Mouse (Mus musculus): ENCODE data around the gene Pwwp2b. TPM values are rescaled to one million over a fixed set of nuclear protein-coding genes. Genes with fewer than 3 reads are reported as not detected.

Gene Pwwp2b
- polyA plus RNA-seq, 1 experiment: not detected

DNA sequence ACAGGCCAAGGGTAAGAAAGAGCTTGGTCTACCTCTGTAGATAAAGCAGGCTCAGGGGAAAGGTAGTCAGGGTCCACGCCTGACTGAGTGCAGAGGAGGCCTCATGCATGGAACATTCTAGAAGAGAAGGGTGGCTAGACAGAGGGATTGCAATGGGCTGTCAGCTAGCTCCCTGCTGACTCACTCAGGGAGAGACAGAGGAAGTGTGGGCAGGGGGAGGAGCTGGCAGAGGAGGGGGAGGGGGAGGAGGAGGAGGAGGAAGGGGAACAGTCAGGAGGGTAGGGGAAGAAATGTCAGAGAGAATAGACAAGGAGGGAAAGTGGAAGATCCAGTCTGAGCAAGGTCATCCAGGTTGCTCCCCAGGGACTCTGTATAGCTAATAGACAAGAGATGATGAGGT lies 47.4 kb downstream of the Pwwp2b start:
- no peak for TF ChIP-seq GATA1 (IDR thresholded peaks at IDR 0.05; ENCODE audit: low read length)

DNA sequence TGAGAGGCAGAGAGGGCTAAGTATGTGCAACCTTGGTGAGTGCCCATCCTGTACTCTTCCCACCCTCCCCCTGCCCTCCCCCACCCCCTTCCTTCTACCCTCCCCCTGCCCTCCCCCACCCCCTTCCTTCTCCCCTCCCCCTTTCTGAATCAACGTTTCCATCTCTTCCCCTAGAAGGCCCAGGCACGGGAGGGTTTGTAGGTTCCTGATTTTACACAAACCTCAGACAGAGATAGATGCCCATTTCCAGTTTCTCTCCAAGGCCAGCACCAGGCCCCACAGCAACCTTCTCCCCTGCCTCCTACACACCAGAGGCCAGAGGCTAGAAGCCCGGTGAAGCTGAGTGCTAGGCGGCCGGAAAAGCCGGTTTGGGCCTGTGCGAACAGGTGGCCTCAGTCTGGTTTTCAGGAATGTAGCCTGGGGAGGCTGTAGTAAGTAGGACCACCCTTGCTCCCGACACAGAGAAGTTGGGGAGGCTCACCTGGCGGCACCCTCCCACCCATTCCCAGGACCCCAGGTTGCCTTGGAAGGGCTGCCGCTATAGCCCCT lies 48.3 kb downstream of the Pwwp2b start:
- no peak for TF ChIP-seq GATA1 (IDR thresholded peaks at IDR 0.05; ENCODE audit: low read length)

DNA sequence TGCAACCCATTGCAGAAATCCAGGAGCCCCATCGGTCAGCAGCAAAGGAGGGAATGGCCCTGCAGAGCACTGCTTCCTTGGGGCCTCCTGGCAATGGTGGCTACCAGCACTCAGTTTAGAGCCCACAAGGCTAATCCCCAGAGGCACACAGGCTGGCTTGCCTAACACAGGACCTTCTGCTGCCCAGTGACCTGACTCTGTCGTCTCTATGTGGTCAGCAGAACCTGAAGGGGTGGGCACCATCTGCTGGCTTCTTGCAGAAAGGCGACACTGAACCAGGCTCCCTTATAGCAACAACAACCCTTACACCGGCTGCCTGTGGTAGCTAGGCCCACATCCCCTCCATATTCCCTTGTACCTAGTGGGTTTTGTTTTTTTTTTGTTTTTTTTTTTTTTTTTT lies 50.2 kb downstream of the Pwwp2b start:
- TF ChIP-seq GATA1 (IDR thresholded peaks at IDR 0.05; ENCODE audit: low read length): no peak

DNA sequence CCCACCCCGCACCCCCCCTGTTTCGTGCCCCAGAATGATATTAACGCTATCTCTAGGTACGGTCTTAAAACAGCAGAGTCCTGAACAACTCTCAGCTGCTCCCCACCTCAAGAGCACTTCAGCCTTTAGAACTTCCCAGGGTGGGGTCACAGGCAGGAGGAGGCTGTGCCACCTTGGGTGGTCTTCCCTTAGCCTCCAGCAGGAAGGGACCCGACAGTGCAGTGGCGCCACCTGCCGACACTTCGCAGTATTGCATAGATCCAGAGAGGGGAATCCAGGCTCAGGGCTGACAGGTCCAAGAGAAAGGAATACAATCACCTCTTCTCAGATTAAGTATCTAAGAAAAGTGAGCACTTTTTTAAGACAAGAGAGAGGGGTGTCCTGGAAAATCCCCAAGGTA lies 51.1 kb downstream of the Pwwp2b start:
- no peak for TF ChIP-seq GATA1 (IDR thresholded peaks at IDR 0.05; ENCODE audit: low read length)

DNA sequence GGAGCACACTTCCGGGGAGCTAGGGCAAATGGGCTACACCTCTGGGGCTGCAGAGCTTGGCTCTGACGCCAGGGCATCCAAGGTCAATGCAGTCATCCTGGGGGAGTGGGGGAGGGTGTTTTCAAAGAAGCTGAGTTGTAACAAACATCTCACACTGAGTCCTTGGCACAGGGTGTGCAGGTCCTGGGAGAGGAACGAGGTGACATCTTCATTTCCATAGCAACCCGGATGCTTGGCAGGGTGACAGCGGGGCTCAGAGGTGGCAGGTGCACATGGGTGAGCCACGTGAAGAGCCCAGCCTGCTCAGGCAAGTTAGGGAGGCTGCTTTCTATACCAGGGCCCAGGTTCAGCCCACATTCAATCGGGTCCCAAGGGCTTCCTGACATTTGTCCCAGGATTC lies 52.1 kb downstream of the Pwwp2b start:
- no peak for TF ChIP-seq GATA1 (IDR thresholded peaks at IDR 0.05; ENCODE audit: low read length)

DNA sequence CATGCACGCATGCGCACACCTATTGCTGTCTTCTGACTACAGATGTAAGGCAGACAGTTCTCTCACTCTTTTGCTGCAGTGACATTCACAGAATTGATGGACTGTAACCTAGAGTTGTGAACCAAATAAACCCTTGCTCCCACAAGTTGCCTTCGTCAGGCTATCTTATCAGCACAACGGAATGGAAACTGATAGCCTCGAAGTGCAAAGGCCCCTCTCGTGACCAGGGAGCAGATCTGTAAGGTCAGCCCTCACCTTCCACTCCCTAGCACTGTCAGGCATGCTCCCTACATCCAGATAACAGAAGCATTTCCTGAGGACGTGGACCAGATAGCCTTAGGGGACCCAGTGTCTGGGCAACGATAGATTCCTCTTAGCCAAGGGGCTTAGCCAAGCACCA lies 53.2 kb downstream of the Pwwp2b start:
- no peak for TF ChIP-seq GATA1 (IDR thresholded peaks at IDR 0.05; ENCODE audit: low read length)

DNA sequence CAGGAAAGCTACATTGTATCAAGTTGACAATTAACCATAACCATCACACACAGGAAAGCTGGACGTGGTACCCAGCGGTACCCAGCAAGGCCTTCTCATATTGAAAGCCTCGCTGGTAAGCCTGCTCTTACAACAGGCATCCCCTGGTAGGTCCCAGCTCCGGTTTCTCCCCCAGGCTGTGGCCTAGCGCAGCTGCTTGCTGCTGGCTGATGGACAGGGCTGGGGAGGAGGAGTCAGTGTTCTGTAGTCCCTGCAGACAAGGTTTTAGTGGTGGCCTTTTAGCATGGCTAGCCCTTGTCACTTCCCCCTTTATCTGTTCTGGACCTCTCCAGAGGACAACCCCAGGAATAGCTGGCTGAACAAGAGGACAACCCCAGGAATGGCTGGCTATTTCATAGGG lies 54.0 kb downstream of the Pwwp2b start:
- no peak for TF ChIP-seq GATA1 (IDR thresholded peaks at IDR 0.05; ENCODE audit: low read length)

DNA sequence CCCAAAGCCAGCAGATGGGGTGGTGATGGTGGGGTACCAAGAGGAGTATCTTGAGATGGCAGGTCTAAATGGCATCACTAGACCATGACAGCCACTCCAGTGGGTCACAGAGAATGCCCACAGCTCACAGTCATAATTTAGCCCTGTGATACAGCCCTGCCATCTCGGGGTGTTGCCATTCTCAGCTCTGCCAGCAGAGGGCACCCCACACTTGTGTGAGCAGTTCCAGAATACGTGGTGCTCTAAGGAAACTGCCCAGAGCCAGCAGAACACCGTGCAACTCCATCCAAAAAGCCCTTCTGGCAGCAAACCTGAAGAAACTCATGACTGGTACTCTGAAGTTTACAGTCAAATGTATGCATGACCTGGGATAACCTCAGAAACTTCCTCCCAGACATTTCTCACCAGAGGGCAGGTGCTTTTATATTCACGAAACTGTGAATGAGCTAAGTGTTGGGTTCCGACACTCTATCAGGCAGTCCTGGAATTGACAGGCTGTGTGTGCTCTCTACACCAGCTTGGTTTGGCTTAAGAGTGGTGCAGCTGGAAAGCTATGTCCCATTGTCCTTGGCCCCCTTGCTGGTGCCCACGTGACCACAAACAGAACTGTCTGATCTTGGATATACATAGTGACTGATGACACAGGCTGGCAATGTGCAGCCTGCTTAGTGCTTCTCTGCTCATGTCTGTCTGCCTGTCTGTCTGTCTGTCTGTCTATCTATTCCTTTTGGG lies 55.2 kb downstream of the Pwwp2b start:
- no peak for TF ChIP-seq GATA1 (IDR thresholded peaks at IDR 0.05; ENCODE audit: low read length)

DNA sequence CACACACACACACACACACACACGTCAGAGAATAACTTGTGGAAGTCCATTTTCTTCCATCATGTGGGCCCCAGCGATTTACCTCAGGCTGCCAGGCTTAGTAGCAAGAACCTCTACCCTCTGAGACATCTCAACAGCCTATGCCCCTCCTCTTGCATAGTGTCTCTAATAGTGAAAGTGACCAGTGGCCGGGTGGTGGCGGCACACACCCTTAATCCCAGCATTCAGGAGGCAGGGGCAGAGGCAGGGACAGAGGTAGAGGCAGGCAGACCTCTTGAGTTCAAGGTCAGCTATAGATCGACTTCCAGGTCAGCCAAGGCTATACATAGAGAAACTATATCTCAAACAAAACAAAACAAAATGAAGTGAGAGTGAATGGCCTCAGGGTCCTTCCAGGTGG lies 56.0 kb downstream of the Pwwp2b start:
- no peak for TF ChIP-seq GATA1 (IDR thresholded peaks at IDR 0.05; ENCODE audit: low read length)

DNA sequence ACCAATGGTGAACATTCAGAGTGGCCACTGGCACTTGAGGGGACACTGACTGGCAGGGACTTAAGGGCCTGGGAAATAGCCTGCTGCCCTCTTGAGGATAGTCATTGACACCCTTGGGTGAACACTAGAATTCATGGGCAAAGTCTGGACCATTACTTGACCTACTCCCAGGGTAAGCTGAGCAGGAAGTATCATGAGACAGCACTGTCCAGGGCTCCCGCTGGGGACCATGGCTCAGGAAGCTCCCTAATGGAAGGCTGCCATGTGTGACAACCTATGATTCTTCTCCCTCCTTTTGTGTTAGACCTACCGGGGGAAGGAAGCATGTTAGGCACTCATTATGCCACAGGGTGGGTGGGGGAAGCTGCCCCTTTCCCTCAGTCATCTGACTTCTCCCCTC lies 58.8 kb downstream of the Pwwp2b start:
- TF ChIP-seq GATA1 (IDR thresholded peaks at IDR 0.05; ENCODE audit: low read length): no peak

DNA sequence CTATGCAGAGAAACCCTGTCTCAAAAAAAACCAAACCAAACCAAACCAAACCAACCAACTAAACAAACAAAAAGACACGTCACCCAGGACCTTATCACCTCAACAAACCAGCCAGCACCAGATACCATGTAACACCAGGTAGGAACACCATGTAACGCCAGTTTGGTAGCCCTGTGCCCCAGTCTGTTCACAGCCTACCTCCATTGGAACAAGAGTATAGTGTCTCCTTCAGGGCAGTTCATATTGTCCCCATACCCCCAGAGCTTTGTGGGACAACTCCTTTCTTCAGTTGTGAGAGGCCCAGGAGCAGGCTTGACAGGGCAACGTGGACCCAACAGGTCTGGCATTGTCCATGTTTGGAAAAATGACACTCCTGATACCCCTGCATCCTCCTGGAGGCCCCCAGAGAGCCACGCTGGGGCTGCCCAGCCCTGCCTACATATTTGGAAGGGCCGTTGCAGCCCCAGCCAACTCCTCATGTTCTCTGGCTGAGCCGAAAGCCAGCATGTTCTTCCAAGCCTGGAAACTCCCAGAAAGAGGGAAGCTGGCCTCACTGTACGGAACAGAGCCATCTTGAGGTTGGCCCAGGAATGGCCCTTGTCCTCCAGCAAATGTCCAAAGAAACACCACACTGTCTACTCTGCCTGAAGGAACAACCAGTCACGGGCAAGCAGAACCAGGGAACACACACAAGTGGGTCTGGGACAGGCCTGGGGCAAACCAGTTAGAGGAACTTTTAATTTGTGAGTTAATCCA lies 60.0 kb downstream of the Pwwp2b start:
- no peak for TF ChIP-seq GATA1 (IDR thresholded peaks at IDR 0.05; ENCODE audit: low read length)

DNA sequence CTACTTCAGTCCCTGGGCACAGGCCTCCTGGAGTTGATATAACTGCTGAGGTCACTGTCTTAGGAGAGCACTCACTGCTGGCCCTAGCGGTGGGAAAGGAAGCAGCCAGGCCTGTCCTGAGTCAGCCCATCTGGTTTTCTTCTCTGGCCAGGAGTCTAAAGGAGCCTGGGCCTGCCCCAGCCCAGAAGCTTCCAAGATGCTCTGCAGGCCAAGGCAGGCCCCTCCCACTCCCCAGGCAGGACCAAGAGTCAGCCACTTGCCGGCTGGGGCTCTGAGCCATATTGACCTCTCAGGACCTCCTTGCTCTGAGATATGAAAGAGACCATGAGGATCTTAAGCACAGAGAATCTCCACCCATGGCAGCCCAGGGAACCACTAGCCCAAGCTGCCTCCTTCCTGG lies 60.8 kb downstream of the Pwwp2b start:
- no peak for TF ChIP-seq GATA1 (IDR thresholded peaks at IDR 0.05; ENCODE audit: low read length)

DNA sequence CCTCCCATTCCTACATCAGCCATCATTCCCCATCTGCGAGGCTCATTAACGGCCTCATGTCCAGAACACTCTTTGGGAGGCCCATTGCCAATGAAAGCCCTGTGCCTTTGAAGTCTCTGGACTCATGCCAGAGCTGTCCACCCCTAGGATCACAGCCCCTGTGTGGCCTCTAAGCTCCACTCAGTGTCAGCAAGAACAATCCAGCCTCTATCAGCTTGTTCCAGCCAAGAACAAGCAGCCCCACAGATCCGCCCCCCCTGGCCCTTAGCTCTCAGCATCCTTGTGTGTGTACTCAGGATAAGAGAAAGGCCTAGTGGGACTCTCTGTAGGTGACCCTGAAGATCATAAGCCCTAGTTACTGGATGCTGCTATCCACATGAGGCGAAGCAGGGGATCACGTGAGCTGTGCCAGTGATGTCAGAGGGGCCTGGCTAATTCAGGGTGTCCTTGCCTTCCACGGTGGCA lies 62.2 kb downstream of the Pwwp2b start:
- no peak for TF ChIP-seq GATA1 (IDR thresholded peaks at IDR 0.05; ENCODE audit: low read length)

DNA sequence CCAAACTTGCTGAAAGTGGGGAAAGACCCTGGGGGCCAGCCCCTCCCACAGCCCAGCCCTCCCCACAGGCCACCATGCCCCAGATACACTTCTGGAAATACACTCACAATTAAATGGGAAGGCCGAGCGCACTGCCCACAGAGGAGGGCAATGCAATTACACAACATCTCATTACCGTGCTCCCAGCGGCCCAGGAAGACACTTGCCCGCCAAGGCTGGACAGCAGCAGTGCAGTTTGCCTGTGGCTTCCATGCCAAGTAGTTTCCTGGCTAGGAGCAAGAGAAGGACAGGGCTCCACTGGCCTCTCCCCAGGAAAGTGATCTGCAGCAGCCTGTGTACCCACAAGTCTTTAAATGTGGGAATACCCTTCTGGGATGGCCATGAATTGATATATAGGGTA lies 64.4 kb downstream of the Pwwp2b start:
- TF ChIP-seq GATA1 (IDR thresholded peaks at IDR 0.05; ENCODE audit: low read length): no peak

DNA sequence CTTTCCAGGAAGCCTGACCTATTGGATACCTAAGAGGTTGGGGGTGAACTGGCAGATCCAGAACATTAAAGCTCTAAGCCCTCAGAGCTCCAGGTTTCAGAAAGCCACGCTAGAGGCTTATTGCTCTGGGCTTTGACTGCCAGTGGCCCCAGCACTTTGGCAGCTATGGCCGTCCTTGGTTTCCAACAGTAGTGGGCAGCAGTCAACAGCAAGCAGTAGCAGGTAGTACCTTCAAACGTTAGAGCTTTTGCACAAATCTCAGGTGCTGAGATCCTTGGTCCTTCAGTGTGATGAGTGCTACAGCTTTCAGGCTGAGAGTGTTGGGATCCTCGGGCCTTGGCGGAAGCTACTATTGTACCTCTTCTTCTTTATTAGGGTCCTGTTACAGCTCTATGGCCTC lies 65.1 kb downstream of the Pwwp2b start:
- TF ChIP-seq GATA1 (IDR thresholded peaks at IDR 0.05; ENCODE audit: low read length): no peak

DNA sequence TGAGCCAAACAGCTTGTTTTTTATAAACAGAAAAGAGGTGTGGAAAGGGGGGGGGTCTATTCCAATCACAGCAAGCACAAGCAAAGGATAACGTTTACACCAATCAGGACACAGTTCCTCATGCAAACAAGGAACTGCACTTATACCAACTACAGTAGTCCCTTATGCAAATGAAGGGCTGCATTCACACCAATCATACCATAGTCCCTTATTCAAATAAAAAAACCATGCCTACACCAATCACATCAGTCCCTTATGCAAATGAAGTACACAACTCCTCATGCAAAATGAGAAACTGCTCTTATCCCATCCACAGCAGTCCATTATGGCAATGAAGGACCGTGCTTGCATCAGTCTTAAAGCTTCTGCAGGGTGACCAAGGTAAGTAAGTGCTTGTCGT lies 66.4 kb downstream of the Pwwp2b start:
- no peak for TF ChIP-seq GATA1 (IDR thresholded peaks at IDR 0.05; ENCODE audit: low read length)

DNA sequence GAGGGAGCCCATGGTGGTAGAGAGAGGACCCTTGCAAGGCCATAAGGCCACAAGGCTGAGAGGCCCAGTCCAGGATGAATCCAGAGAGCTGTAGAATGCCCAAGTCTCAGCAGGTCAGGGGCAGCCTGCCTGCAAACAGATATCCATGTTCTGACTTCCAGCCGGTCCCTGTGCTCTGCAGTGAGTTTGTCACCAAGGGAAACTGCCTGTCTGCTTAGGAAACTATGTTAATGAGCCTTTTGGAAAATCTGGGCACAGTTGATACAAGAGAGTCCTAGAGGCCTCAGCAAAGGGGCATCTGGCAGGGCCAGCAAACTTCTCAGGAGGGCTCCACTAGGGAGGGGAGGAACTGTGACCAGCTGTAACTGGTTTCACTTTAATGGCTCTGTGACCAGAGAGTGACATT lies 70.7 kb downstream of the Pwwp2b start:
- TF ChIP-seq GATA1 (IDR thresholded peaks at IDR 0.05; ENCODE audit: low read length): no peak

Other genes starting within 250 kb of the Pwwp2b start
- not detected in 2 replicates for gene Dpysl4, start 162.5 kb upstream of the Pwwp2b start, polyA plus RNA-seq (2012)
- gene Lrrc27, start 35.5 kb upstream of the Pwwp2b start, polyA plus RNA-seq (2012): not detected in 2 replicates
- gene Stk32c, start 35.2 kb upstream of the Pwwp2b start, polyA plus RNA-seq (2012): not detected in 2 replicates
- not detected in 2 replicates for gene Inpp5a, start 140.6 kb downstream of the Pwwp2b start, polyA plus RNA-seq (2012)